Mouse (Mus musculus) cerebellum, adult 2 months (tissue): ENCODE data around the gene Hist1h3g.

Source experiments
- CTCF ChIP-seq: fragments of 200-500 bp; IDR thresholded peaks from 2 replicates; pipeline ENCODE4 v1.5.1; 2011; ENCODE audit warnings: low read depth, mild to moderate bottlenecking, control low read depth, low read length, moderate library complexity, borderline replicate concordance; ENCODE audit not compliant: insufficient read depth
- POLR2A ChIP-seq: fragments of 200-500 bp; IDR thresholded peaks from 2 replicates; pipeline ENCODE4 v1.6.1; 2011; ENCODE audit warnings: low read length, control low read depth, borderline replicate concordance; ENCODE audit not compliant: insufficient read depth

DNA sequence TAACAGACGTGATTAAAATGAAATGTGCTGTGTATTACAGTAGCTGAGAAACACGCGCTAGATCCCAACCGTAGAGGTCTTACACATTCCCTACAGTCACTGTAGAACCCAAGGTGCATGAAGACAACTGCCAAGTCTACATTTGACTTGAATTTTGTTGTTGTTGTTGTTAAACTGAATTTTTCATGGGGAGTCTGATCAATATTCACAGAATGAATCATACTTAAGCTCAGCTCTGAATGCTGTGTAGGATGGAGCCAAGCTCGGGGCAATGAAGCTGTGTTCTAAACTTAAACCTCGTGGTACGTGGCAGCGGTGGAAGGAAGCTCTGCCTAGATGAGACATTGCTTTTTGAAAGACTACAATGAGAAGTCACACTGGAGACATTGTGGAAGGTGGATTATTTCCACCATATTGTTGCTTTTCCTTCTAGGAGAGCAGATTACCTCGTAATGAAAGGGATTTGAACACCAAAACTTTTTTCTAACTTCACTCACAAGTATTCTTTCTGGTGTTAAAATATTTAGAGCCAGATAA lies 33.1 kb upstream of the Hist1h3g start:
- no peak for TF ChIP-seq POLR2A
- TF ChIP-seq CTCF, result no peak
